Mouse (Mus musculus): Measurements from ENCODE around the gene Olfr695.

DNA sequence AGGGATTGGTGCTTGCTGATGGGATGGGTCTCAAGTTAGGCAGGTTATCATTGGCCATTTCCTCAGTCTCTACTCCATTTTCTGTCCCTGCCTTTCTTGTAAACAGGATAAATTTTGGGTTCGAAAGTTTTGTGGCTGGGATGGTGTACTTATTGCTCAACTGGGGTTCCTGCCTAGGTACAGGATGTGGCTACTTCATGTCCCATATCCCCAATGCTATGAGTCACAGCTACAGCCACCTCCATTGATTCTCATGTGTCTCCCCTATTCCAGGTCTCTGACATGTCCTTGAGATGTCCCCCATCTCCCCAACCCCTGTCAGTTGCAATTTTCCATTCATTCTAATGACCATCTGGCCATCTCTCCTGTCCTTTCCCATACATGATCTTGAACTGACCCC, 19.3 kb downstream of the Olfr695 start:
- no peak for TF ChIP-seq CTCF (IDR thresholded peaks at IDR 0.05; ENCODE audit: insufficient read depth, low read depth, low read length)
- no peak for TF ChIP-seq POLR2A (IDR thresholded peaks at IDR 0.05; ENCODE audit: insufficient read depth, low read depth, low read length)
